Mouse (Mus musculus) CH12.LX (cell line): ENCODE measurements at regions not wholly inside any gene's neighbourhood (a gene's known extent, or its start where the extent isn't known, plus 50 kb on each side); places are given as distances from the start of the nearest gene placed in this dataset.

Source experiments
- CTCF ChIP-seq, 2 experiments: IDR thresholded peaks in 1 of 2; conservative IDR thresholded peaks in 1 of 2; 2 replicates each; pipeline ENCODE4 v1.5.1; 2011 to 2012; ENCODE audit warnings: low read depth in 2 of 2, low read length in 2 of 2, improper control_type of control experiment in 1 of 2, inconsistent platforms in 1 of 2, mild to moderate bottlenecking in 1 of 2, moderate library complexity in 1 of 2
- GABPA ChIP-seq: IDR thresholded peaks from 2 replicates; pipeline ENCODE4 v1.6.1; 2012; ENCODE audit warnings: low read depth, low read length, improper control_type of control experiment, inconsistent platforms; ENCODE audit not compliant: insufficient replicate concordance
- MAX ChIP-seq: IDR thresholded peaks from 2 replicates; pipeline ENCODE4 v1.6.1; 2011; ENCODE audit warnings: low read length, improper control_type of control experiment
- POLR2A ChIP-seq: IDR thresholded peaks from 2 replicates; pipeline ENCODE4 v1.6.1; 2011; ENCODE audit warnings: low read depth, mild to moderate bottlenecking, improper control_type of control experiment, low read length
- USF1 ChIP-seq: IDR thresholded peaks from 2 replicates; pipeline ENCODE4 v1.6.1; 2014; ENCODE audit warnings: low read depth, mild to moderate bottlenecking, inconsistent platforms, low read length, improper control_type of control experiment

DNA sequence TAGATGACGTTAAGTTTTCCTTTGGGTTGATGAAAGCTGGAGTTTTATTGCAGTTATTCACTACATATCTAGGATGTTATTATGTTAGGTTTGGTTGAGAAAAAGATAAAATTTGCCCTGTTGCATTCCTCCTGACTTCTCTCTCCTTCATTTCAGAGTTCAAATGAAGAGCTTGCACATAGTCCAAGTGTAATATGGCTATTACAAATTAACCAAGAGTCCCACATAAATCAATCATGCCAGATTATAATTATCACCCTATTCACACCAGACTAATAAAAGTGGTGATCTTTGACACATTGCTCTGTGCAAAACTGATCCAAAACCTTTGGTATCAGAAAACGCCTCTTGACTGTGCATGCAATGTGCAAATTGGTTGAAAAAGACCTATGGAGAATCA, 724.4 kb downstream of the Efnb2 start:
- TF ChIP-seq USF1 (no peak), CTCF (conservative IDR thresholded peaks at IDR 0.05 in 1 of 2, IDR thresholded peaks at IDR 0.05 in 1 of 2; ENCODE audit: low read depth in 2 of 2, low read length in 2 of 2) (no peak), GABPA (no peak), POLR2A (no peak), MAX (no peak)
